Mouse (Mus musculus) small intestine, adult 2 months (tissue): ENCODE data around the gene Pdia3. TPM values are rescaled to one million over a fixed set of nuclear protein-coding genes. Genes with fewer than 3 reads are reported as not detected.

Source experiments
- H3K27ac ChIP-seq: fragments of 200-500 bp; 2 replicates; pipeline ENCODE4 v1.5.1; 2012; ENCODE audit warnings: low read depth, low read length, control low read depth, inconsistent platforms; ENCODE audit not compliant: insufficient read depth
- H3K27me3 ChIP-seq: fragments of 200-500 bp; 2 replicates; pipeline ENCODE4 v1.6.1; 2012; ENCODE audit warnings: mild to moderate bottlenecking, moderate library complexity, low read length, inconsistent platforms; ENCODE audit not compliant: control insufficient read depth, insufficient read depth
- H3K36me3 ChIP-seq: fragments of 200-500 bp; 2 replicates; pipeline ENCODE4 v1.6.1; 2012; ENCODE audit warnings: mild to moderate bottlenecking, low read length, control low read depth, inconsistent platforms; ENCODE audit not compliant: control insufficient read depth, insufficient read depth
- H3K4me1 ChIP-seq: fragments of 200-500 bp; 2 replicates; pipeline ENCODE4 v1.6.1; 2012; ENCODE audit warnings: low read length, inconsistent platforms, mixed read lengths; ENCODE audit not compliant: control insufficient read depth, insufficient read depth, insufficient read length
- H3K4me3 ChIP-seq: fragments of 200-500 bp; 2 replicates; pipeline ENCODE4 v1.5.1; 2012; ENCODE audit warnings: low read depth, mild to moderate bottlenecking, control low read depth, inconsistent platforms, low read length, moderate library complexity
- CTCF ChIP-seq: fragments of 200-500 bp; IDR thresholded peaks from 2 replicates; pipeline ENCODE4 v1.5.1; 2012; ENCODE audit warnings: low read depth, mild to moderate bottlenecking, control low read depth, inconsistent platforms, low read length, moderate library complexity, mixed read lengths; ENCODE audit not compliant: insufficient replicate concordance, insufficient read length; ENCODE audit errors: extremely low read depth
- POLR2A ChIP-seq: fragments of 200-500 bp; IDR thresholded peaks from 2 replicates; pipeline ENCODE4 v1.6.1; 2012; ENCODE audit warnings: low read depth, mild to moderate bottlenecking, control low read depth, inconsistent platforms, low read length, moderate library complexity
- WGBS: fragments of 180-500 bp; shearing (Covaris S2); methylation state at CpG from one replicate; pipeline ENCODE4 v1.1.7; 2018; 5-methylcytosine and 5-hydroxymethylcytosine counted together
- polyA plus RNA-seq: library from polyadenylated mRNA; depleted of rRNA; stranded (reverse); fragments of >200 nt; gene quantifications from 2 replicates; pipeline ENCODE4 v1.2.3, GENCODE M21; 2012

Pdia3 gene
- polyA plus RNA-seq, 1 experiment, result 1,104 TPM

DNA sequence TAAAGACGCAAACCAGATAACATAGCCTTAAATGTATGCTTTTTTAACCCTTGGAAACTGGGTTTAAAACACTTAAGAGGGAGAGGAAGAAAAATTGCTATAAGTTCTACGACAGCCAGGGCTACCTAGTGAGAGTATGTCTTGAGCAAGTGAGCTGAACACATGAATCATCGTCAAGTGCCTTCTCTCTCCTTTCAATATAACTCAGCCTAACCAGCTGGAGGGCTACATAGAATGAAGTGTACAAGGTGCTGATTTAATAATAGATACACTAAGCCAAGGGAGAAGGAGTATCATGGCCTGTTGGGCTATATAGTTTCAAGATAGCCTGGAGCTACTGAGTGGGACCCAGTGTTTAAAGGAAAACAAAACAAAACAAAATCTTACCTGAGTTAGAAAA, 4.9 kb downstream of the Pdia3 start:
- WGBS, result 55% methylated on average over 3 of the region's 3 CpGs
- Histone ChIP-seq H3K27ac (no peak overlapping the region), H3K27me3 (no peaks in the 10 kb centered on the region), H3K36me3 (peaks cover 22% of the 10 kb centered on the region), H3K4me3 (no peak overlapping the region), H3K4me1 (no peaks in the 10 kb centered on the region; the same call in 1 of the 2 replicates)
- no peak for TF ChIP-seq POLR2A
- no peak for TF ChIP-seq CTCF

DNA sequence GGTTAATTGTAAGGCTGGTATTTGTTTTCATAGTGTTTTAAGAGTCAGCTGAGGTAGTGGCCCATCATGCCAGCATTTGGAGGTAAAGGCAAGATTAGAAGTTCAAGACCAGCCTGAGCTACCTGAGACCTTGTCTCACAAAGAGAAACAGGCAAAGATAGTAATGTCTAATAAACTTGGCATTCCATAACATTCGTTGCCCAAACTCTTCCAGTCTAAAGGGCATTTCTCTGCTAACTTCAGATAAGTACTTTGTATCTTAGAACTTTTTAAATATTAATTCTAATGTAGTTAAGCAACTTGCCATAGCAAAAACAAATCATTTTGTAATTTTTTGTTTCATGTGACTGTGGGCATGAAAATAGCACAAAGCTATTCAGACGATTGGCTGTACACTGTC, 9.6 kb downstream of the Pdia3 start:
- TF ChIP-seq POLR2A, result no peak
- TF ChIP-seq CTCF, result no peak
- Histone ChIP-seq H3K4me3 (no peak overlapping the region), H3K27ac (no peak overlapping the region), H3K27me3 (no peaks in the 10 kb centered on the region), H3K4me1 (no peaks in the 10 kb centered on the region), H3K36me3 (peaks cover 50% of the 10 kb centered on the region)
- WGBS, result 77% methylated on average over 2 of the region's 2 CpGs

DNA sequence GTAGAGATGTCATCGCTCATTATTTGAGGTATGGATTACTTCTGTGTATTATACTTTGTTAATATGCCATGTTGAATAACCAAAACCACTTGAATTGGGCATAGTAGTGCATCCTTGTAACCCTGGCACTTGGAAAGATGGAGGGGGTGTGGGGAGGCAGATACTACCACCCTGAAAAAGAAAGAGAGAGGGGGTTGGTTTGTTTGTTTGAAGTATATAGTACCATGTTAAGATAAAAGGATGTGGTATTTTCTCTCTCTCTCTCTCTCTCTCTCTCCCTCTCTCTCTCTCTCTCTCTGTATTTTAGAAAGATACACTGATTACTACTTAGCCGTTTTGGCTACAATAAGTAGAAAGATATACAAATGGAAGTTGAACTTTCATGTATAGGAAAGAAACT, 12.3 kb downstream of the Pdia3 start:
- no peaks in the 10 kb centered on the region for H3K27me3 ChIP-seq
- WGBS, result 86% methylated on average over 2 of the region's 2 CpGs
- H3K4me1 ChIP-seq, result no peaks in the 10 kb centered on the region
- TF ChIP-seq POLR2A (no peak), CTCF (no peak)
- H3K4me3 ChIP-seq, result no peak overlapping the region
- H3K36me3 ChIP-seq, result peaks cover 65% of the 10 kb centered on the region
- H3K27ac ChIP-seq, result no peak overlapping the region

DNA sequence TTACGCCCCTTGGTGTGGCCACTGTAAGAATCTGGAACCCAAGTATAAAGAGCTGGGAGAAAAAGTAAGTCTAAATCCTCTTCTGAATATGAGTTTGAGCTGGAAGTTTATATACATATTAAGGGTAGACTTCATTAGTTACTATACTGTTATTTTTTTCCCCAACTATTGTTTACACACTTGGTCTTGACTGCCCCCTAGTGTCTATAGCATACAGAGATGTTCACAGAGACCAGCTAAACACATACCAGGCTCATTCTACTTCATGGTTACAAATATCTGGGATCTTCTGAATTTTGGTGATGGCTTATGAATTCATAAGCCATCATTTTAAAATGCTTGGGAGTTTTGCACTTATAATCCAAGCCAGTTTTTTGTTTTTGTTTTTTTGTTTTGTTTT, 21.3 kb downstream of the Pdia3 start:
- Histone ChIP-seq H3K4me1 (no peaks in the 10 kb centered on the region), H3K27me3 (no peaks in the 10 kb centered on the region), H3K36me3 (peaks cover 83% of the 10 kb centered on the region), H3K4me3 (no peak overlapping the region), H3K27ac (no peak overlapping the region)
- TF ChIP-seq POLR2A, result no peak
- TF ChIP-seq CTCF, result no peak
- WGBS, result 98% methylated on average over 1 of the region's 1 CpGs

DNA sequence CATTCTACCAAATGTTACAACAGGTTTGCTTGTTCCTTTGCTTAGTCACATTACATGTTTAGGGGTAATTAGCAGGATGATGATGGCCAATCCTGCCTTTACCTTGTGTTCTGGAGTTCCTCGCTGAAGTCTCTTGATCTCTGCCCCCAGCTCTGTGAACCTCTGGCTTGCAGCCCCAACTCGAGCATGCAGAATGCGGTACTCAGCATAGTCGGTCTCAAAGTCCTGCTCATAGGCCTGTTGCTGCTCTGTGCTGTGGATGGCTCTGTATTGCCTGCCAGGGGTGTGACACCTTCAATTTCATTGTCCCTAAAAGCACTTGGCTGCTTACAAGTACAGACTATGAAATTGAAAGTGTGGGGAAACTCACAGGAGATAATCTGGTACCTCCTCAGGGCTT, 26.2 kb downstream of the Pdia3 start:
- Histone ChIP-seq H3K27me3 (no peaks in the 10 kb centered on the region), H3K4me3 (no peak overlapping the region), H3K27ac (no peak overlapping the region), H3K4me1 (peaks cover 8% of the 10 kb centered on the region; the same call in 1 of the 2 replicates), H3K36me3 (peaks cover 38% of the 10 kb centered on the region)
- 31% methylated on average over 4 of the region's 4 CpGs for WGBS
- TF ChIP-seq POLR2A, result no peak
- TF ChIP-seq CTCF, result no peak

DNA sequence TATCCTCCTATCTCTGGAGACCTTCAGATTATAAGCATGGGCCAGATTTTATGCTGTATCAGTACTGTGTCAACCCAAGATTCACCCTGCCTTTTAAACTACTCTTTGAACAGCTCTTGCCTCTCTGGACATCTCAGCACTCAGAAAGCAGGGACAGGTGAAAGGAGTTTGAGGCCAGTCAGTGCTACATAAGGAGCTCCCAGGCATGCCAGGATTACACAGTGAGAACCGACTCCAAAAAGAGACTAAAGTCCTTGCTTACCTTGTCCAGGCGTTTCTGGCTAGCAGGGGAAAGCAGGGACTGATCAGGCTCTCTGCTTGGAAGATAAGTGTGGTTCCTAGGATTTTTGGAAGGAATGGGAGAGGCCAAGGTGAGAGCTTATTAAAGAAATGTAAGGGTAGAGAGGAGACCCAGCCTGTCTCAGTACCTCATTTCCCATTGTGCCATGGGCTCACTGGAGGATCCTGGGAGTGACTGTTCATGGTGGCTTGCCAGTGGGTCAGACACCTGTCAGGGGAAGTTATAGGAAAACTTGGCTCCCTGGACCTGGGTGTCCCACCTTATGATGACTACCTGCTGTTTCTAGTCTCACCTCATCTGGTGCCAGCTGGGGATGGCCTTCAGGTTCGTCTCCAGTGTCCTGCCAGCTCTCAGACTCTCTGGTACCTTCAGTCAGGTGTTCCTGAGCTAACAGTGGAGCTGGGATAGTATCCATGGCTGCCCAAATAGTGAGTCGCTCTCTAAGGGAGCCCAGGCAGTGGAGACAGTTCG, 27.4 kb downstream of the Pdia3 start:
- no peak for TF ChIP-seq POLR2A
- 59% methylated on average over 5 of the region's 5 CpGs for WGBS
- Histone ChIP-seq H3K27me3 (no peaks in the 10 kb centered on the region), H3K36me3 (peaks cover 27% of the 10 kb centered on the region), H3K4me1 (peaks cover 8% of the 10 kb centered on the region; the same call in 1 of the 2 replicates), H3K27ac (no peak overlapping the region), H3K4me3 (no peak overlapping the region)

DNA sequence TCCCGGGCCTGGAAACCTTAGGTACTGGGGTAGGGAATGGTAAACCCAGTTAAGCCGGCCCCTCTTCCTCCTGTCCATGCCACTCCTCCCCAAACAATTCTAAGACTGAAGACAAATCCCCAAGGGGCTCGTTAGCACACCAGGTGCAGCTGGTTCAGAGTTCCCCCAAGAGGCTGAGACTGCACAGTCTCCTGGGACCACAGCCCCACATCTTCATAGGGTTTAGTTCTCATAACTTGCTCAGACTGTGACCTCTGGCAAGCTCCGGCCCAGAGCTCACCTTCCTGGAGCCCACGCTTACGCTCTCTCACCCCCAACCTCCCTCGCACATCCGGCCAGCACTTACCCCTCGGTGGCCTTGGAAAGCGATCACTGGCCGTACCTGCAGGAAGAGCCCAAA, 28.2 kb downstream of the Pdia3 start:
- Histone ChIP-seq H3K4me1 (peaks cover 8% of the 10 kb centered on the region; the same call in 1 of the 2 replicates), H3K27me3 (no peaks in the 10 kb centered on the region), H3K36me3 (peaks cover 23% of the 10 kb centered on the region), H3K27ac (no peak overlapping the region), H3K4me3 (peak overlapping the region; percentile 71)
- no peak for TF ChIP-seq CTCF
- TF ChIP-seq POLR2A, result no peak
- 10% methylated on average over 11 of the region's 11 CpGs for WGBS
